Mouse (Mus musculus) ovary, postnatal 36 days (tissue): ENCODE results near the gene Aldoart1.

ENCODE experiments used
- DNase-seq: peaks from one replicate; pipeline ENCODE4 v3.0.0; 2022; ENCODE audit warnings: low spot score, mixed read lengths

The Aldoart1 gene

DNA sequence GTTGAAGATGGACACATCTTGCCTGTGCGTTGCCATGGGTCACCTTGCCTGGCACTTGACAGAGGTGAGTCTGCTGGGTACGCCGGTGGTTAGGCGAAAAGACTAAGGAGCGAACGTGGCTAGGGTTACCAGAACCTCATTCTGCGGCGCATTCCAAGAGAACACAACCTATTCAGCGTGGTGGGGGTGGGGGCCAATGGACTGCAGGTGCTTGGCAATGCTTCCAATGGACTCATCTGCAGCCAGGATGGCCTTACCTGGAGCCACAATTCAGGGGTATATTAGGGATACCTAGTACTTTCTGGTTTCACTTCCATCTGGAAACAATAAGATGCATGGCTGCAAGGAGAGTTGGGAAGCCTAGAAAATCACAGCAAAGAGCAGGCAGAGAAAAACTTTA is at the start of gene Aldoart1:
Gene Aldoart1, minus strand, starts transcription at position 101 of the 400 bp plus-strand sequence.
- DNase-seq, result no peak

DNA sequence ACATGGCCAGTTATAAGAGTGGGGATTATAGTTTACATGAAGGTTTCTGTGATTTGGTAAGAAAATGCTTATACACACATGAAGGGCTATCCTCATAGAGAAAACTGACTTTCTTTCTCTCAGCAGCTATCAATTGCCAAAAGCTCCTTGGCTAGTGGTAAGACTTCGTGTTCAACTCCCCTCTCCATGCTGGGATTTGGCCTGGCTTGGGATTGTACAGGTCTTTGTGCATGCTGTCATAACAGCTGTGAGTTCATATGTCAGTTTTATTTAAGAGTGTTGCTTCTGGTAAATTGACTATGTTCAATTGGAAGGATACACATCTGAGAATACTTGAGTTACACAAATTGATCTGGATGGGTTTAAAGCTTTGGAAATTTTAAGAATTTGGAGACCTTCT is 49.1 kb upstream of the Aldoart1 start:
- no peak for DNase-seq

DNA sequence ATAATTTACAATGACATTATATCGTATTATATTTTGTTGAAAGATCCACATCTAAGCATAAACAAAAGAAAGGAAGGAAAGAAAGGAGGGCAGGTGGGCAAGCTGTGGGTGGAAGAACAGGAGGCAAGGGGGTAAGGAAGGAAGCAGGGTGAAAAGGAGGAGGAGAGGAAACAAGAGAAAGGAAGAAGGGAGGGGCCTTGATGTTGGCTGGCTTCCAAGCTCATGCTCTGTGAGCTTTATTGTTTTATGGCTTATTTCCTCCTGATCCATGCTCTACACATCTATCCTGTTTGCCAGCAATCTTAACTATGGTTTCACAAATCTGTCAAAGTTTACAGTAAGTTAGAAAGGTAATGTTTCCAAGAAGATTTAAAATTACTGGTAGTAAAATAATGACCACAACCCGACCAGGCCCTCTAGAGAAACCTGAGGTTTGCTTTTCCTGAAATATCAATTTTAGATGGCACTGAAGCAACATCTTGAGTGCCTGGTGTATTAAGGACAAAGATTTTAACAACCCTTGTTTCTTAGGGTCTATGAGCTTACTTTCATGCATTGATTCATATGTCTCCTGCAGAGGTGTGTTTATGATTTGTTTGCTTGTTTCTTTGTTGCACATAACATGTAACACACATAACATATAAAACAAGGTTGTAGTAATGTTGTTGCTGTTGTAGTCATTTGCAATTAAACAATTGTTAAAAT is 13.1 kb upstream of the Aldoart1 start:
- no peak for DNase-seq

DNA sequence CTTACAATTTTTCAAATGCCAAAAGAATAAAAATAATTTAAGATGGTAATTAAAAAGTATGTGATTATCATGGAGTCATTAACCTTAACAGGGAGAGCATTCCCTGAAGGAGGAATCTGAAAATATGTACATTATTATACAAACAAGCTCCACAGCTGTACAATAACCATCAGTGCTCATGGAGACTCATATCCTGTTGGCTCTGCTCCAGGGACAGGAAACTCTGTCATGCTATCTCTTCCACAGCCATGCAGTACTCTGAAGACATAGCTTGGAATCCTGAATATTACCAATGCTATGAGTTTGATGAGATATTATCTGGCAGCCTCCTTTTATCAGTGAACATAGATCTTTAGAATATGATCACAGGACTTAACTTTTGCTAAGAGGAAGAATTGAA is 8.2 kb downstream of the Aldoart1 start:
- DNase-seq, result no peak

GRCm38 (mm10) chr4:72843025-72843424 is 9.4 kb downstream of the Aldoart1 start:
- no peak for DNase-seq

DNA sequence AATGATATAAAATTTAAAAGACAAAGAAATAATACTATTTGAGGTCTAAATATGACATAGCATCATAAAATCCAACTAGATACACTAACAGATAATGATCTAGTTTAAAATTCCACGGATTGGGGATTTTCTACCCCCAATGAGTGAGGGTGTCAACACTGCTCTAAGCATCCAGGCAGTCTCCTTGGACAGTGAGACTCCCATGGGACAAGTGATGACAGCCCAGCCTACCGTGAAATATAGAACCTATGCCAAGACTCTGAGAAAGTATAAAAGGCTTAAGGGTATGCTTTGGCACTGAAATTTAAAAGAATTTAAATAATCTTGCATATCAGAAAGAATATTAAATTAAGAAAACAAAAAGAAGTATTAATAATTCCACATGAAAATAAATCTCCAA is 16.0 kb downstream of the Aldoart1 start:
- no peak for DNase-seq

- no peak for DNase-seq
These were observed 17.0 kb downstream of the Aldoart1 start for GRCm38 (mm10) chr4:72835400-72835799.

- no peak for DNase-seq
These were observed 51.6 kb downstream of the Aldoart1 start for GRCm38 (mm10) chr4:72800816-72801215.
